Mouse (Mus musculus): ENCODE data around the gene Rplp0. TPM values are rescaled to one million over a fixed set of nuclear protein-coding genes. Genes with fewer than 3 reads are reported as not detected.

The Rplp0 gene
- total and polyA plus RNA-seq, 2 experiments = 607 to 709 TPM

GRCm38 (mm10) chr5:115580229-115581001 is 21.1 kb downstream of the Rplp0 start:
- H3K27me3 ChIP-seq (ENCODE audit: control insufficient read depth, insufficient read depth, low read length) = no peaks in the 10 kb centered on the region
- no peak overlapping the region for H3K4me3 ChIP-seq (ENCODE audit: insufficient read depth, low read depth, low read length)
- peaks cover 1% of the 10 kb centered on the region for H3K4me1 ChIP-seq (ENCODE audit: control insufficient read depth, insufficient read depth, low read length)
- no peak overlapping the region for H3K27ac ChIP-seq (replicated peaks; ENCODE audit: insufficient read depth, low read depth, low read length)
- TF ChIP-seq CTCF (IDR thresholded peaks at IDR 0.05; ENCODE audit: low read depth, low read length) = no peak
- no peak for TF ChIP-seq POLR2A (IDR thresholded peaks at IDR 0.05; ENCODE audit: extremely low read depth, insufficient read depth, low read length)
- WGBS = 90% methylated on average over 14 of the region's 14 CpGs
- no peak overlapping the region for H3K9ac ChIP-seq (ENCODE audit: low read depth, low read length)
- H3K36me3 ChIP-seq (ENCODE audit: control insufficient read depth, insufficient read depth, low read length) = peaks cover 36% of the 10 kb centered on the region
- peaks cover 7% of the 10 kb centered on the region; the same call in 1 of the 2 replicates for H3K79me2 ChIP-seq (ENCODE audit: control insufficient read depth, insufficient read depth, low read length)
- no peak for DNase-seq (ENCODE audit: extremely low read depth, low read depth, low spot score)

GRCm38 (mm10) chr5:115581662-115582061 is 22.4 kb downstream of the Rplp0 start:
- peaks cover 4% of the 10 kb centered on the region; the same call in 1 of the 2 replicates for H3K79me2 ChIP-seq (ENCODE audit: control insufficient read depth, insufficient read depth, low read length)
- no peak overlapping the region for H3K27ac ChIP-seq (replicated peaks; ENCODE audit: insufficient read depth, low read depth, low read length)
- no peak for TF ChIP-seq POLR2A (IDR thresholded peaks at IDR 0.05; ENCODE audit: extremely low read depth, insufficient read depth, low read length)
- no peak for TF ChIP-seq CTCF (IDR thresholded peaks at IDR 0.05; ENCODE audit: low read depth, low read length)
- DNase-seq (ENCODE audit: extremely low read depth, low read depth, low spot score) = no peak
- H3K9ac ChIP-seq (ENCODE audit: low read depth, low read length) = no peak overlapping the region
- H3K4me1 ChIP-seq (ENCODE audit: control insufficient read depth, insufficient read depth, low read length) = peaks cover 3% of the 10 kb centered on the region
- H3K36me3 ChIP-seq (ENCODE audit: control insufficient read depth, insufficient read depth, low read length) = peaks cover 37% of the 10 kb centered on the region
- no peaks in the 10 kb centered on the region for H3K27me3 ChIP-seq (ENCODE audit: control insufficient read depth, insufficient read depth, low read length)
- no peak overlapping the region for H3K4me3 ChIP-seq (ENCODE audit: insufficient read depth, low read depth, low read length)
- 94% methylated on average over 9 of the region's 9 CpGs for WGBS

- H3K27me3 ChIP-seq (ENCODE audit: control insufficient read depth, insufficient read depth, low read length) = no peaks in the 10 kb centered on the region
- no peak overlapping the region for H3K9ac ChIP-seq (ENCODE audit: low read depth, low read length)
- H3K27ac ChIP-seq (replicated peaks; ENCODE audit: insufficient read depth, low read depth, low read length) = no peak overlapping the region
- 37% methylated on average over 12 of the region's 12 CpGs for WGBS
- H3K4me3 ChIP-seq (ENCODE audit: insufficient read depth, low read depth, low read length) = no peak overlapping the region
- peak; percentile 72 for DNase-seq (ENCODE audit: extremely low read depth, low read depth, low spot score)
- peaks cover 3% of the 10 kb centered on the region for H3K4me1 ChIP-seq (ENCODE audit: control insufficient read depth, insufficient read depth, low read length)
- no peak for TF ChIP-seq POLR2A (IDR thresholded peaks at IDR 0.05; ENCODE audit: extremely low read depth, insufficient read depth, low read length)
- peak; percentile 23; the same call in 1 of the 2 replicates for TF ChIP-seq CTCF (IDR thresholded peaks at IDR 0.05; ENCODE audit: low read depth, low read length)
- H3K36me3 ChIP-seq (ENCODE audit: control insufficient read depth, insufficient read depth, low read length) = peaks cover 29% of the 10 kb centered on the region
- H3K79me2 ChIP-seq (ENCODE audit: control insufficient read depth, insufficient read depth, low read length) = no peaks in the 10 kb centered on the region
These were observed 26.3 kb downstream of the Rplp0 start for GRCm38 (mm10) chr5:115585616-115586015.

GRCm38 (mm10) chr5:115586166-115586565 is 26.9 kb downstream of the Rplp0 start:
- no peaks in the 10 kb centered on the region for H3K27me3 ChIP-seq (ENCODE audit: control insufficient read depth, insufficient read depth, low read length)
- no peak for DNase-seq (ENCODE audit: extremely low read depth, low read depth, low spot score)
- H3K27ac ChIP-seq (replicated peaks; ENCODE audit: insufficient read depth, low read depth, low read length) = no peak overlapping the region
- H3K79me2 ChIP-seq (ENCODE audit: control insufficient read depth, insufficient read depth, low read length) = no peaks in the 10 kb centered on the region
- peaks cover 29% of the 10 kb centered on the region for H3K36me3 ChIP-seq (ENCODE audit: control insufficient read depth, insufficient read depth, low read length)
- no peak overlapping the region for H3K9ac ChIP-seq (ENCODE audit: low read depth, low read length)
- WGBS = 98% methylated on average over 15 of the region's 15 CpGs
- no peak overlapping the region for H3K4me3 ChIP-seq (ENCODE audit: insufficient read depth, low read depth, low read length)
- TF ChIP-seq CTCF (IDR thresholded peaks at IDR 0.05; ENCODE audit: low read depth, low read length) = no peak
- TF ChIP-seq POLR2A (IDR thresholded peaks at IDR 0.05; ENCODE audit: extremely low read depth, insufficient read depth, low read length) = no peak
- peaks cover 3% of the 10 kb centered on the region for H3K4me1 ChIP-seq (ENCODE audit: control insufficient read depth, insufficient read depth, low read length)

GRCm38 (mm10) chr5:115586780-115587179 is 27.5 kb downstream of the Rplp0 start:
- Histone ChIP-seq H3K4me3 (ENCODE audit: insufficient read depth, low read depth, low read length) (no peak overlapping the region), H3K36me3 (ENCODE audit: control insufficient read depth, insufficient read depth, low read length) (peaks cover 28% of the 10 kb centered on the region), H3K4me1 (ENCODE audit: control insufficient read depth, insufficient read depth, low read length) (peaks cover 3% of the 10 kb centered on the region), H3K9ac (ENCODE audit: low read depth, low read length) (no peak overlapping the region), H3K79me2 (ENCODE audit: control insufficient read depth, insufficient read depth, low read length) (no peaks in the 10 kb centered on the region), H3K27me3 (ENCODE audit: control insufficient read depth, insufficient read depth, low read length) (no peaks in the 10 kb centered on the region), H3K27ac (replicated peaks; ENCODE audit: insufficient read depth, low read depth, low read length) (no peak overlapping the region)
- WGBS = 98% methylated on average over 2 of the region's 2 CpGs
- no peak for DNase-seq (ENCODE audit: extremely low read depth, low read depth, low spot score)
- TF ChIP-seq POLR2A (IDR thresholded peaks at IDR 0.05; ENCODE audit: extremely low read depth, insufficient read depth, low read length) (no peak), CTCF (IDR thresholded peaks at IDR 0.05; ENCODE audit: low read depth, low read length) (no peak)

- TF ChIP-seq CTCF (IDR thresholded peaks at IDR 0.05; ENCODE audit: low read depth, low read length) = peak; percentile 22; the same call in 1 of the 2 replicates
- no peak for TF ChIP-seq POLR2A (IDR thresholded peaks at IDR 0.05; ENCODE audit: extremely low read depth, insufficient read depth, low read length)
- no peak overlapping the region for H3K9ac ChIP-seq (ENCODE audit: low read depth, low read length)
- H3K4me3 ChIP-seq (ENCODE audit: insufficient read depth, low read depth, low read length) = no peak overlapping the region
- peaks cover 33% of the 10 kb centered on the region; the same call in 1 of the 2 replicates for H3K36me3 ChIP-seq (ENCODE audit: control insufficient read depth, insufficient read depth, low read length)
- no peak for DNase-seq (ENCODE audit: extremely low read depth, low read depth, low spot score)
- H3K4me1 ChIP-seq (ENCODE audit: control insufficient read depth, insufficient read depth, low read length) = no peaks in the 10 kb centered on the region
- 72% methylated on average over 11 of the region's 11 CpGs for WGBS
- no peaks in the 10 kb centered on the region for H3K79me2 ChIP-seq (ENCODE audit: control insufficient read depth, insufficient read depth, low read length)
- no peak overlapping the region for H3K27ac ChIP-seq (replicated peaks; ENCODE audit: insufficient read depth, low read depth, low read length)
- H3K27me3 ChIP-seq (ENCODE audit: control insufficient read depth, insufficient read depth, low read length) = no peaks in the 10 kb centered on the region
These were observed 31.8 kb downstream of the Rplp0 start for GRCm38 (mm10) chr5:115591028-115591427.

Measured in liver, adult 2 months (tissue).